Comparison of ENCODE assay signal across 9 mouse cellular contexts in the genomic region with DNA sequence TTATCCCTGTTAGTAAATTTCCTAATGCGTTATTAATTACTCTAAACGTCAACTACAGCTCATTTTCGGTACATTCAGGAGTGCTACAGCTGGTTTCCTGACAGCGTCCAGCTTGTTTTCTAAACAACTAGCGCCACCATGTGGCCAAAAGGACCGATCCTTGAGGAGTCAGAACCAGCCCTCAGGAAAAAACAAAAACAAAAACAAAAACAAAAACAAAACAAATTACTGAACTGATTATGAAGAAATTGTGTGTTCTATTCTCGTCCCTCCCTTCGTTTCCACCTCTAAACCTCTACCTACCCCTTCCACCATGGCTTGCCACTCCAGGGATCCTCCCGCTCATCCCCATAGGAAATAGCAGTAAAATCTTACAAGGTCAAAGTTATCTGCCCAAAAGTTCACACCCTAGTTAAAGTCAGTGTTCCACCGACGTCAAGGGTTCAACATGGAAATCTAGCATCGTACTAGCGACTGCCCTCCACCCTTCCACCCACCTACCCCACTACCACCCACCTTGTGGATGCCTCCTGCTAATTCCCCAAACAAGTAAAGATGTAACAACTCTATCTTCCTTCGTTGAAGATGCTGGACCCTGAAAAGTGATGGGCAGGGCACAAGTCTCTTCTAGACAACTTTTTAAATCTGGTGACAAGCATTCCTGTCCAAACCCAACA. TPM values are rescaled to one million over a fixed set of nuclear protein-coding genes. Genes with fewer than 3 reads are reported as not detected.
A peak's percentile ranks its signal among the peaks of the same experiment; 100 is the strongest.
DNase-seq lines count a peak whose midpoint lies in the region; ATAC-seq and TF ChIP-seq lines count a peak whose summit lies in the region.
"Had no signal": no experiment of that assay in that cellular context is flagged by ENCODE, and none has a peak within 500 bp of the region (broad histone marks: within the 10 kb centered on the region; RNA-seq: fewer than 3 reads in every experiment).

No protein-coding gene starts in this region.

- CTCF ChIA-PET in Patski (lab: Charles Lee): interaction anchor here (0.7 to 6.5 kb wide), 14 partner anchors 11 to 185 kb away, joined by 3 to 34 read pairs (median 4); no protein-coding TSS in a partner anchor

- in situ Hi-C loops in Patski (cut with MboI; ENCODE audit: low pct_unique_long_range_greater_than_20kb): loop anchor here (5.0 kb wide), 1 partner anchor 121 kb away; no protein-coding TSS in a partner anchor

- peak; percentile 74 for TF ChIP-seq CTCF in Patski (IDR thresholded peaks at IDR 0.05)

- peaks cover 60% of the 10 kb centered on the region for H3K27me3 ChIP-seq in Patski

- no peak for DNase-seq in Patski (ENCODE audit: low read depth, low spot score)
- DNase-seq in cerebellum, adult 18-20 months: peak; percentile 87 to 90
- peak; percentile 56 to 90 for DNase-seq in frontal cortex, adult 2 months (ENCODE audit: extremely low spot score in 1 of 2, low spot score in 1 of 2)
- DNase-seq in hindlimb bud, embryonic 11.5 days (ENCODE audit: extremely low spot score, low read depth, low spot score): peak; percentile 67
- DNase-seq in left cerebral cortex, adult 18-20 months (ENCODE audit: low spot score in 2 of 2): peak; percentile 81 to 89
- DNase-seq in lung, postnatal 4 days: peak; percentile 56 to 72
- DNase-seq in right cerebral cortex, postnatal 36 days (ENCODE audit: low spot score in 2 of 2): peak; percentile 48 to 59
- peak; percentile 21 for DNase-seq in yolk sac, embryonic 10.5 days (ENCODE audit: low spot score)

- POLR2A ChIA-PET in Patski (lab: Charles Lee): interaction anchor here (0.7 kb wide), 1 partner anchor 54 kb away, joined by 3 read pairs; no protein-coding TSS in a partner anchor

- peak; percentile 56 for ATAC-seq in Patski

RNA-seq across cellular contexts. Expression of gene B230118H07Rik, which starts 3.7 kb away (rescaled TPM):
- polyA plus RNA-seq in Patski (2021): 42.7 TPM
- polyA plus RNA-seq in frontal cortex, adult 2 months (2012; rRNA removed): 35.1 and 40.5 TPM in 2 replicates
- total RNA-seq in left cerebral cortex, adult 18-20 months (2021): 10 to 100 TPM; 29.5 to 34.2 TPM

RNA-seq across cellular contexts. Expression of gene Rag1, which starts 3.8 kb away (rescaled TPM):
- polyA plus RNA-seq in Patski (2021): not detected
- polyA plus RNA-seq in frontal cortex, adult 2 months (2012; rRNA removed): 0.04 and 0.06 TPM in 2 replicates
- total RNA-seq in left cerebral cortex, adult 18-20 months (2021): under 1 TPM; 0.07 to 0.21 TPM

RNA-seq across cellular contexts. Expression of gene Traf6, which starts 25.2 kb away (rescaled TPM):
- polyA plus RNA-seq in Patski (2021): 13.8 TPM
- 9.3 and 9.7 TPM in 2 replicates for polyA plus RNA-seq in frontal cortex, adult 2 months (2012; rRNA removed)
- 10 to 100 TPM; 11.6 to 12.7 TPM for total RNA-seq in left cerebral cortex, adult 18-20 months (2021)

RNA-seq across cellular contexts. Expression of gene Rag2, which starts 28.5 kb away (rescaled TPM):
- polyA plus RNA-seq in Patski (2021): not detected
- not detected in 2 replicates for polyA plus RNA-seq in frontal cortex, adult 2 months (2012; rRNA removed)
- total RNA-seq in left cerebral cortex, adult 18-20 months (2021): not detected
- total RNA-seq: neutrophil, adult 5-6 weeks had no signal
